Mouse (Mus musculus) gastrocnemius, postnatal 10 days (tissue): Measurements from ENCODE around the gene Car4. TPM values are rescaled to one million over a fixed set of nuclear protein-coding genes. Genes with fewer than 3 reads are reported as not detected.

Experiments
- DNase-seq: peaks from one replicate; pipeline ENCODE4 v3.0.0; 2021; ENCODE audit warnings: mixed read lengths
- total RNA-seq, 2 experiments: library from RNA; stranded (reverse); gene quantifications; 2 replicates each; pipeline ENCODE4 v1.2.3; 2021

Gene Car4
- total RNA-seq, 2 experiments from 2014 or later = 11.8 to 12.1 TPM

- DNase-seq = no peak
These were observed 665 bp downstream of the Car4 start for GRCm38 (mm10) chr11:84958271-84958630.

- no peak for DNase-seq
These were observed 1.6 kb downstream of the Car4 start for GRCm38 (mm10) chr11:84959181-84959580.

- no peak for DNase-seq
These were observed 2.2 kb downstream of the Car4 start for GRCm38 (mm10) chr11:84959701-84960181.

- DNase-seq = no peak
These were observed 2.7 kb downstream of the Car4 start for GRCm38 (mm10) chr11:84960291-84960690.

- no peak for DNase-seq
These were observed 3.2 kb downstream of the Car4 start for GRCm38 (mm10) chr11:84960780-84961179.

GRCm38 (mm10) chr11:84961571-84961970 is 4.0 kb downstream of the Car4 start:
- no peak for DNase-seq

- DNase-seq = no peak
These were observed 5.0 kb downstream of the Car4 start for GRCm38 (mm10) chr11:84962536-84962935.

- no peak for DNase-seq
These were observed 6.0 kb downstream of the Car4 start for GRCm38 (mm10) chr11:84963556-84963955.

GRCm38 (mm10) chr11:84966696-84967095 is 9.1 kb downstream of the Car4 start:
- no peak for DNase-seq

GRCm38 (mm10) chr11:84967113-84967512 is 9.5 kb downstream of the Car4 start:
- no peak for DNase-seq

- no peak for DNase-seq
These were observed 10.7 kb downstream of the Car4 start for GRCm38 (mm10) chr11:84968309-84968708.

- peak; percentile 30 for DNase-seq
These were observed 11.2 kb downstream of the Car4 start for GRCm38 (mm10) chr11:84968775-84969174.

GRCm38 (mm10) chr11:84972067-84972466 is 14.5 kb downstream of the Car4 start:
- DNase-seq = no peak

GRCm38 (mm10) chr11:84973661-84974060 is 16.1 kb downstream of the Car4 start:
- no peak for DNase-seq

GRCm38 (mm10) chr11:84974582-84974981 is 17.0 kb downstream of the Car4 start:
- no peak for DNase-seq

GRCm38 (mm10) chr11:84976706-84977105 is 19.1 kb downstream of the Car4 start:
- no peak for DNase-seq

GRCm38 (mm10) chr11:84977385-84977952 is 19.9 kb downstream of the Car4 start:
- DNase-seq = peak; percentile 44

- DNase-seq = peak; percentile 22
These were observed 20.5 kb downstream of the Car4 start for GRCm38 (mm10) chr11:84978113-84978512.

GRCm38 (mm10) chr11:84979351-84979750 is 21.8 kb downstream of the Car4 start:
- no peak for DNase-seq

- no peak for DNase-seq
These were observed 23.1 kb downstream of the Car4 start for GRCm38 (mm10) chr11:84980697-84981096.

GRCm38 (mm10) chr11:84985421-84985820 is 27.8 kb downstream of the Car4 start:
- DNase-seq = no peak

- no peak for DNase-seq
These were observed 30.8 kb downstream of the Car4 start for GRCm38 (mm10) chr11:84988341-84988919.

- no peak for DNase-seq
These were observed 35.4 kb downstream of the Car4 start for GRCm38 (mm10) chr11:84992996-84993395.

- no peak for DNase-seq
These were observed 37.7 kb downstream of the Car4 start for GRCm38 (mm10) chr11:84995241-84995640.
